Mouse (Mus musculus): ENCODE data around the gene Cxcl9. TPM values are rescaled to one million over a fixed set of nuclear protein-coding genes. Genes with fewer than 3 reads are reported as not detected.

Cxcl9 gene
- polyA plus RNA-seq, 1 experiment from 2014 or later, result not detected

DNA sequence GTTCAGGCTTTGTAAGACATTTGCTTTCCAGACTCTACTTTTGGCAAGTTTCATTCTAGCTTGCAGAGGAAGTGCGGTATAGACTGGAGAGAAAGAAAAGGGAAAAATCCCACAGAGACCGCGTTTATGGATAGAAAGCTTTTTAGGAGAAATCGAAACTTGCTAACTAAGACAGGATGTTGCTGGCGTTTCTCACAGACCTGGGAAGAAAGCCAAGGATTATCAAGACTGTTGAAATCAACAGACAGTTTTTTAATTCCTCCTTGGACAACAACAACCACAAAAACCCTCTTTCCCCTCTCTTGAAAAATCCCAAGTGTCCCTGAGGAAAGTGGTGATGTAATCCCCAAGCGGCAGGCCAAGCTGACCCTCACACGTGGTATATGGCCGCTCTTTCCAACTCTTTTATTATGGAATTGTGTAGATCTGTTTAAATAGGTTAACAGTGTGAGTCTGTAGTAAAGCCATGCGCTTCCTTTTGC, 4.5 kb upstream of the Cxcl9 start:
- no peak overlapping the region for H3K4me3 ChIP-seq
- no peak overlapping the region for H3K4me2 ChIP-seq
- ATAC-seq, result no peak
- no peaks in the 10 kb centered on the region for H3K36me3 ChIP-seq (ENCODE audit: poor library complexity, severe bottlenecking)
- no peak overlapping the region for H3K27ac ChIP-seq
- 67% methylated on average over 9 of the region's 9 CpGs for WGBS
- no peaks in the 10 kb centered on the region for H3K4me1 ChIP-seq
- no peaks in the 10 kb centered on the region for H3K27me3 ChIP-seq
- H3K9ac ChIP-seq, result no peak overlapping the region
- H3K9me3 ChIP-seq (replicated peaks), result no peaks in the 10 kb centered on the region

DNA sequence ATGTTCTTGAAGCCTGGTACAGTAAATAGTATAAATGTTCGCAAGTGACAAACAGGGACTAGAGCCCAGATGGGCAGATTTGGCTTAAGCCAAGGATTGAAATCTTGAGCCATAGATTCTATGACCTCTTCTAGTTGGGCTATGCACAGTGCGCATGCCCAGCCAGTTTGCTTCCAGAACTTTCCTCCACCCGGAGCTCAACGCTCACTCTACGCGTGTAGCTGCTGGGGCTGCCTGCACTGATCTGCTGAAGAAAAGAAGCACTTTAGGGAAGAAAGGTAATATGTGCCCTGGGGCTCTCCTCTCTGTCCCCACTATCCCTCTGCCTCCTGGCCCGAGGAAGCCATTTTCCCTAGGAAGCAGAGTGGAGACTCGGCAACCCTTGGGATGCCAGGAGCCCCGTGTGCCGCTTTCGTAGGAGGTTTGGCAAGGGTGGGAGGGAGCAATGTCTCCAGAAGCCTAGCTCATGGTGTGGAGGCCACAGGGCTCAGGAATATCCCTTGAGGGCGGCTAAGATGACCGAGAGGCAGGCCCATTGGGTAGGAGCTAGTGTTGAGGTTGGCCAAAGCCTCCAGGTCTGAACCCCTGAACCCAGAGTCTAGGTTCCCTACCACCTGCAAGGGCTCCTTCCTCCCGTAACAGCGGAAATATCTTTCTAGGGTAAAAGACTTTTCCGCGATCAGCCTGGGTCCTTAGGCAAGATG, 3.9 kb upstream of the Cxcl9 start, which contains the start of gene Art3:
TSS of gene Art3 (plus strand) at position 193 of the 704 bp plus-strand sequence.
- Histone ChIP-seq H3K4me1 (no peaks in the 10 kb centered on the region), H3K27ac (no peak within 1 kb of the TSS), H3K4me2 (no peak within 1 kb of the TSS), H3K9ac (no peak within 1 kb of the TSS), H3K4me3 (no peak within 1 kb of the TSS), H3K27me3 (no peaks in the 10 kb centered on the region), H3K36me3 (ENCODE audit: poor library complexity, severe bottlenecking) (no peaks in the 10 kb centered on the region), H3K9me3 (replicated peaks) (no peaks in the 10 kb centered on the region)
- WGBS, result 95% methylated on average over 17 of the region's 17 CpGs
- no peak for ATAC-seq

- ATAC-seq, result no peak
- H3K4me3 ChIP-seq, result no peak overlapping the region
- H3K4me2 ChIP-seq, result no peak overlapping the region
- no peak overlapping the region for H3K9ac ChIP-seq
- H3K36me3 ChIP-seq (ENCODE audit: poor library complexity, severe bottlenecking), result no peaks in the 10 kb centered on the region
- no peaks in the 10 kb centered on the region for H3K9me3 ChIP-seq (replicated peaks)
- H3K27ac ChIP-seq, result no peak overlapping the region
- H3K27me3 ChIP-seq, result no peaks in the 10 kb centered on the region
- no peaks in the 10 kb centered on the region for H3K4me1 ChIP-seq
- WGBS, result 93% methylated on average over 12 of the region's 12 CpGs
Measured at GRCm38 (mm10) chr5:92331122-92331521, 3.2 kb upstream of the Cxcl9 start.

DNA sequence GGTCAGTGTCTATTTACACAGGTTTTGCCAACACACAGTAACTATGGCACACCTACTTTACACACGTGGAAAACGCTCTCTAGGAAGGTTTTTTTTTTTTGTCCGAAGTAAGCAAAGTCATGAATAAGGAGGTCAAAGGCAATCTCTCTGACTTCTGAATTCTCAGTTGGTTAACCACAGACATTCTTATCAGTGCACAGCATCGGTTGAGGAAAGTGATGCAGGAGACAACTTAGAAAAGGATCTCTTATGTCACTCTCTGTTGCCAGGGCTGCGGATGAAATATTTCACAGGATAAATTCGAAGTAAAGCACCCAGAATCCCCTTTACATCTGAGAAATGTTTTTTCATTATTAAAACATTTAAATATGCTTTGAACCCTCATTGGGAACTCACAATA, 512 bp downstream of the Cxcl9 start:
- no peak for ATAC-seq
- Histone ChIP-seq H3K9me3 (replicated peaks) (no peaks in the 10 kb centered on the region), H3K27ac (no peak overlapping the region), H3K9ac (no peak overlapping the region), H3K27me3 (no peaks in the 10 kb centered on the region), H3K4me1 (no peaks in the 10 kb centered on the region), H3K36me3 (ENCODE audit: poor library complexity, severe bottlenecking) (no peaks in the 10 kb centered on the region), H3K4me2 (no peak overlapping the region), H3K4me3 (no peak overlapping the region)
- 89% methylated on average over 6 of the region's 6 CpGs for WGBS

- WGBS, result 86% methylated on average over 5 of the region's 5 CpGs
- no peak overlapping the region for H3K4me3 ChIP-seq
Measured at GRCm38 (mm10) chr5:92323264-92323663, 4.6 kb downstream of the Cxcl9 start.

DNA sequence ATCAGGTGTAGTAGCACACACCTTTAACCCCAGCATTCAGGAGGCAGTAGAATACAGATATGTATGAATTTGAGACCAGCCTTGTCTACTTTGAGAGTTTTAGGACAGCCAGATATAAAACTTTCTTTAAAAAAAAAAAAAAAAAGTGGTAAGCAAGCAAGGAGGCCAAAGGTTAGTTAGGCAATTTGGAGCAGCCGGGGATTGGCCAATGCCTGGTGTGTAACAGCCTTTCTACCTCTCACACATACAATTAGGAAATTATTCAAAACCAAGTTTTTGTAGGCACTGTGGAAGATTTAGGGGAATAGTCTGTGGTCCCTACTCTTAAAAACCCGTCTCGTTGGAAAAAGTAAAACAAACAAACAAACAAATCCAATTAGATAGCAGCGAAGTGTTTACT, 5.3 kb downstream of the Cxcl9 start:
- Histone ChIP-seq H3K27me3 (no peaks in the 10 kb centered on the region), H3K4me3 (no peak overlapping the region), H3K36me3 (ENCODE audit: poor library complexity, severe bottlenecking) (no peaks in the 10 kb centered on the region), H3K9ac (no peak overlapping the region), H3K27ac (no peak overlapping the region), H3K4me2 (no peak overlapping the region), H3K4me1 (no peaks in the 10 kb centered on the region), H3K9me3 (replicated peaks) (no peaks in the 10 kb centered on the region)
- 84% methylated on average over 4 of the region's 4 CpGs for WGBS
- ATAC-seq, result no peak

More at GRCm38 (mm10) chr5:92323264-92323663, 4.6 kb downstream of the Cxcl9 start:
- no peaks in the 10 kb centered on the region for H3K4me1 ChIP-seq
- H3K9ac ChIP-seq, result no peak overlapping the region
- no peak overlapping the region for H3K27ac ChIP-seq
- H3K4me2 ChIP-seq, result no peak overlapping the region
- ATAC-seq, result no peak
- no peaks in the 10 kb centered on the region for H3K27me3 ChIP-seq
- no peaks in the 10 kb centered on the region for H3K36me3 ChIP-seq (ENCODE audit: poor library complexity, severe bottlenecking)
- H3K9me3 ChIP-seq (replicated peaks), result no peaks in the 10 kb centered on the region

DNA sequence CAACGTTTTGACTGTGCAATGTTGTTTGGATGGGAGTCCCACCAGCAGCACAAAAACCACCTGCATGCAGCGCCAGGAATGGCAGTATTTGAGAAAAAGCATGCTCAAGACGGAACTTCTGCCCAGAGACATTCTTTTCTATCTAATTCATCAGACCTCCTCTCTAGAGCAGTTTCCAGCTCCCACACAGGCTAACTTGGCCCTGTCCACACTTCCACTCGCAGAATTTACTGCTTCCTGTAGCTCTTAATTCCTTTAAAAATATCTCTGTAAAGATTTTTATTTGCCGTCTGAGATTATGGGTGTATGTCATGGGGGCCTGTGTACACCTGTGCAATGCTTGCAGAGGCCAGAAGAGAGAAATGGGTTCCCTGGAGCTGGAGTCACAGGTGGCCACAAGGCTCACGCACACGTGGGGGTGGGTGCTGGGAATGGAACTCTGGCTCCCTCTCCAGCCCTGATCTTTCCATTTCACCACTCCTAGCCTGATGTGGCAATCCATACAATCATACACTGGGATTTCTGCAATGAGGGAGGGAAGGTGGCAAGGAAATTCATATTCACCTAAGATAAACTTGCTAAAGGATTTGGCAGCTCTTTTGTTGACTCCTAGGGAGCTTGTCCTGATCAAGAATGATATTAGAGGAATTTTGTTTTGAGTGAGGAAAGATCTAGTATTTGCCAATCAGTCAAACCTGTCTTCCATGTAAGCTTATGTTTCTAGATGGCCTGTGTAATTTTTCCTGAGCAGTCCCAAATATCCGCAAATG, 6.1 kb downstream of the Cxcl9 start:
- H3K4me2 ChIP-seq, result no peak overlapping the region
- no peaks in the 10 kb centered on the region for H3K27me3 ChIP-seq
- WGBS, result 74% methylated on average over 8 of the region's 8 CpGs
- no peak for ATAC-seq
- no peaks in the 10 kb centered on the region for H3K36me3 ChIP-seq (ENCODE audit: poor library complexity, severe bottlenecking)
- H3K9ac ChIP-seq, result no peak overlapping the region
- H3K9me3 ChIP-seq (replicated peaks), result no peaks in the 10 kb centered on the region
- no peak overlapping the region for H3K27ac ChIP-seq
- no peak overlapping the region for H3K4me3 ChIP-seq
- H3K4me1 ChIP-seq, result no peaks in the 10 kb centered on the region

DNA sequence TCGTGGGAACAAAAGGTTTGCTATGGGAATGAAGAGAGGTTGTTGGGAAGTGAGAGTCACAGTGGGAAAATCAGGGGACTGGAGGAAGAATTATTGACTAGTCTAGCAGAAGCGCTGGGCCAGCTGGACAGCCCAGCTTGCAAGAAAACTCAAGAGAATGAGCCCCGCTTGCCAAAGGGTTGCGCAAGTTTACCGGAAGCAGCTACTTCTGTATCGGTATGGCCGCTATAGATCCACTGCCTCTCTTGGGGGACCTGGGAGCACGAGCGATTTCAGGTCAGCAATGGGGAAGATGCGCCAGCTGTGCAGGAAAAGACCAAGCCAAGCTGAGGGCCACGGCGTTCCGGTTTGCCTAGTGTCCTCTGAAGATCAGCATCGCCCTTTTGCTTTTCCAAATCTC, 9.3 kb downstream of the Cxcl9 start:
- Histone ChIP-seq H3K9me3 (replicated peaks) (no peaks in the 10 kb centered on the region), H3K4me1 (no peaks in the 10 kb centered on the region), H3K9ac (no peak overlapping the region), H3K4me2 (no peak overlapping the region), H3K36me3 (ENCODE audit: poor library complexity, severe bottlenecking) (no peaks in the 10 kb centered on the region), H3K4me3 (no peak overlapping the region), H3K27ac (no peak overlapping the region), H3K27me3 (no peaks in the 10 kb centered on the region)
- 92% methylated on average over 14 of the region's 14 CpGs for WGBS
- no peak for ATAC-seq

DNA sequence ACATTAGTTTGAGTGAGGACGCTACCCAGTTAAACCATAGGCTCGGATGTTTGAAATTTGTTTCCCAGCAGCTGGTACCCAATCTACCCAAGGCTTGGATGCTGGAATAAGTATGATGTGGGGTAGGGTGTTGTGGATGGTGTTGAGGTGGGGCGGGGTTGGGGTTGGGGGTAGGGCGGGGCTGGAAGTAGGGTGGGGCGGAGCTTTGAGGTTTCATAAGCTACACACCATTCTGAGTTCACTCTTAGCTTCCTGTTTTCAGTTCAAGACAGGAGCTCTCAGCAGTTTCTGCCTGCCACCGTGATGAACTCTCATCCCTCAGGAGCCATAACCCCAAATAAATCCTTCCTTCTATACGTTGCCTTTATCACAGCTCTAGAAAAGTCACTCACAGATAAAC, 9.8 kb downstream of the Cxcl9 start:
- no peaks in the 10 kb centered on the region for H3K9me3 ChIP-seq (replicated peaks)
- no peaks in the 10 kb centered on the region for H3K36me3 ChIP-seq (ENCODE audit: poor library complexity, severe bottlenecking)
- no peaks in the 10 kb centered on the region for H3K27me3 ChIP-seq
- no peak for ATAC-seq
- no peak overlapping the region for H3K27ac ChIP-seq
- no peaks in the 10 kb centered on the region for H3K4me1 ChIP-seq
- H3K4me2 ChIP-seq, result no peak overlapping the region
- no peak overlapping the region for H3K9ac ChIP-seq
- H3K4me3 ChIP-seq, result no peak overlapping the region
- 88% methylated on average over 7 of the region's 7 CpGs for WGBS

DNA sequence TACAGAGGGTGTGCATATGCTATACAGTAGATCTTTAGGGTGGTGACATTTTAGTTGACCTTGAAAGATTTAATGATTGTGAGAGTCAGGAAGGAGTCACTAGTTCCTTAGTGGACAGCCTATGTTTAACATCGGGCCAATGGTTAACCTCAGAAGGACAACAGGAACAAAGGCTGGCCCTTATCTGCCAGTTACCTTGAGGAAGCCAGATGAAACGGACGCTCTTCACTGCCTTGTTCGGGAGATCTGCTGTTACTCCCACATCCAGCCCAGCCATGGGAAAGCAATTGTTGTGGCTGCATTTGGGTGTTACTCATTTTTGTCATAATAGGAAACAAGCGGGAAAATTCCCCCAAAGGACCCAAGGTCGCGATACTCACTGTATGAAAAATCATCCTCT, 14.1 kb downstream of the Cxcl9 start:
- Histone ChIP-seq H3K9ac (no peak overlapping the region), H3K4me3 (no peak overlapping the region), H3K36me3 (ENCODE audit: poor library complexity, severe bottlenecking) (no peaks in the 10 kb centered on the region), H3K27me3 (no peaks in the 10 kb centered on the region), H3K4me1 (peaks cover 5% of the 10 kb centered on the region), H3K4me2 (no peak overlapping the region), H3K27ac (no peak overlapping the region), H3K9me3 (replicated peaks) (no peaks in the 10 kb centered on the region)
- 79% methylated on average over 7 of the region's 7 CpGs for WGBS
- ATAC-seq, result no peak

- H3K9ac ChIP-seq, result no peak overlapping the region
- no peak overlapping the region for H3K4me2 ChIP-seq
- no peak overlapping the region for H3K27ac ChIP-seq
- no peak overlapping the region for H3K4me3 ChIP-seq
- peaks cover 12% of the 10 kb centered on the region for H3K4me1 ChIP-seq
- 0 out of 2 replicates have a peak, but pooled peaks have one; percentile 7 for ATAC-seq
- no peaks in the 10 kb centered on the region for H3K36me3 ChIP-seq (ENCODE audit: poor library complexity, severe bottlenecking)
- no peaks in the 10 kb centered on the region for H3K27me3 ChIP-seq
- 14% methylated on average over 13 of the region's 13 CpGs for WGBS
- H3K9me3 ChIP-seq (replicated peaks), result no peaks in the 10 kb centered on the region
Measured at GRCm38 (mm10) chr5:92312046-92312715, 15.7 kb downstream of the Cxcl9 start.

Data from forebrain, embryonic 13.5 days (tissue).